Mouse (Mus musculus) intestine, postnatal 0 days (tissue): Measurements from ENCODE around the gene Cox10. TPM values are rescaled to one million over a fixed set of nuclear protein-coding genes. Genes with fewer than 3 reads are reported as not detected.

Source experiments
- ATAC-seq: fragments of 200-750 bp; cut with Nextera tagmentation; 2 replicates; pipeline ENCODE4 v1.8.0; 2017; ENCODE audit warnings: mild to moderate bottlenecking, moderate TSS enrichment, moderate library complexity
- H3K27ac ChIP-seq: fragments of 300-500 bp; sonication (generic); 2 replicates; pipeline ENCODE4 v1.5.1; 2014; ENCODE audit warnings: mild to moderate bottlenecking, low read depth, low read length, moderate library complexity
- H3K27me3 ChIP-seq: fragments of 300-500 bp; sonication (generic); replicated peaks from 2 replicates; pipeline ENCODE4 v1.6.1; 2014; ENCODE audit warnings: low read length, mixed read lengths; ENCODE audit not compliant: control insufficient read depth, insufficient read depth
- H3K36me3 ChIP-seq: fragments of 300-500 bp; sonication (generic); 2 replicates; pipeline ENCODE4 v1.6.1; 2014; ENCODE audit warnings: mild to moderate bottlenecking, moderate library complexity; ENCODE audit not compliant: control insufficient read depth, insufficient read depth
- H3K4me1 ChIP-seq: fragments of 300-500 bp; sonication (generic); replicated peaks from 2 replicates; pipeline ENCODE4 v1.6.1; 2014; ENCODE audit warnings: antibody characterized with exemption, low read length, mixed read lengths; ENCODE audit not compliant: control insufficient read depth, insufficient read depth
- H3K4me2 ChIP-seq: fragments of 300-500 bp; sonication (generic); replicated peaks from 2 replicates; pipeline ENCODE4 v1.6.1; 2014; ENCODE audit warnings: low read depth, mild to moderate bottlenecking, moderate library complexity
- H3K4me3 ChIP-seq: fragments of 300-500 bp; sonication (generic); 2 replicates; pipeline ENCODE4 v1.5.1; 2014; ENCODE audit warnings: low read depth, low read length
- H3K9ac ChIP-seq: fragments of 300-500 bp; sonication (generic); 2 replicates; pipeline ENCODE4 v1.6.1; 2014; ENCODE audit warnings: mild to moderate bottlenecking, low read depth, low read length
- H3K9me3 ChIP-seq: fragments of 300-500 bp; sonication (generic); 2 replicates; pipeline ENCODE4 v1.6.1; 2016; ENCODE audit warnings: mixed run types; ENCODE audit not compliant: control insufficient read depth
- CTCF ChIP-seq: sonication (generic); IDR thresholded peaks from 2 replicates; pipeline ENCODE4 v1.5.1; 2016; ENCODE audit warnings: low read depth, mild to moderate bottlenecking, control low read depth, antibody characterized with exemption, moderate library complexity
- WGBS: fragments of 180-500 bp; shearing (Covaris S2); extraction: QIAGEN DNeasy Blood & Tissue Kit; methylation state at CpG from one replicate; pipeline ENCODE4 v1.1.7; 2014; 5-methylcytosine and 5-hydroxymethylcytosine counted together
- polyA plus RNA-seq: library from polyadenylated mRNA; unstranded; fragments of >200 nt; fragmentation: Nextera tagmentation; extraction: Ambion mirVana; gene quantifications from 2 replicates; pipeline ENCODE4 v1.2.1, GENCODE M21; 2015

Cox10 gene
- polyA plus RNA-seq, 1 experiment from 2014 or later, result 21.4 TPM

- ATAC-seq, result 0 out of 2 replicates have a peak, but pooled peaks have one; percentile 31
- Histone ChIP-seq H3K4me2 (no peak overlapping the region), H3K9ac (no peak overlapping the region), H3K4me1 (0 out of 2 replicates have a peak, but pooled peaks cover 2% of the 10 kb centered on the region), H3K4me3 (no peak overlapping the region), H3K27ac (no peak overlapping the region), H3K36me3 (peaks cover 5% of the 10 kb centered on the region; the same call in 1 of the 2 replicates), H3K9me3 (no peaks in the 10 kb centered on the region), H3K27me3 (no peaks in the 10 kb centered on the region)
- no peak for TF ChIP-seq CTCF
- 47% methylated on average over 8 of the region's 8 CpGs for WGBS
These were observed 51.8 kb downstream of the Cox10 start for GRCm38 (mm10) chr11:64027423-64027822.

GRCm38 (mm10) chr11:64025843-64026242 lies 53.4 kb downstream of the Cox10 start:
- no peak overlapping the region for H3K4me2 ChIP-seq
- H3K27ac ChIP-seq, result no peak overlapping the region
- no peak for ATAC-seq
- no peaks in the 10 kb centered on the region for H3K27me3 ChIP-seq
- peaks cover 5% of the 10 kb centered on the region; the same call in 1 of the 2 replicates for H3K36me3 ChIP-seq
- TF ChIP-seq CTCF, result no peak
- no peak overlapping the region for H3K9ac ChIP-seq
- WGBS, result 60% methylated on average over 4 of the region's 4 CpGs
- H3K9me3 ChIP-seq, result no peaks in the 10 kb centered on the region
- no peak overlapping the region for H3K4me3 ChIP-seq
- 0 out of 2 replicates have a peak, but pooled peaks cover 2% of the 10 kb centered on the region for H3K4me1 ChIP-seq

- WGBS, result 88% methylated on average over 7 of the region's 7 CpGs
- Histone ChIP-seq H3K9ac (no peak overlapping the region), H3K27me3 (no peaks in the 10 kb centered on the region), H3K27ac (no peak overlapping the region), H3K9me3 (no peaks in the 10 kb centered on the region), H3K4me1 (0 out of 2 replicates have a peak, but pooled peaks cover 2% of the 10 kb centered on the region), H3K4me3 (no peak overlapping the region), H3K36me3 (no peaks in the 10 kb centered on the region), H3K4me2 (no peak overlapping the region)
- no peak for TF ChIP-seq CTCF
- ATAC-seq, result no peak
These were observed 54.7 kb downstream of the Cox10 start for GRCm38 (mm10) chr11:64024575-64024974.

- H3K27ac ChIP-seq, result no peak overlapping the region
- H3K4me1 ChIP-seq, result 0 out of 2 replicates have a peak, but pooled peaks cover 2% of the 10 kb centered on the region
- no peak for TF ChIP-seq CTCF
- no peaks in the 10 kb centered on the region for H3K36me3 ChIP-seq
- ATAC-seq, result no peak
- WGBS, result 44% methylated on average over 15 of the region's 15 CpGs
- no peak overlapping the region for H3K4me3 ChIP-seq
- H3K9ac ChIP-seq, result no peak overlapping the region; the same call in 1 of the 2 replicates
- no peaks in the 10 kb centered on the region for H3K9me3 ChIP-seq
- no peaks in the 10 kb centered on the region for H3K27me3 ChIP-seq
- H3K4me2 ChIP-seq, result no peak overlapping the region
These were observed 55.8 kb downstream of the Cox10 start for GRCm38 (mm10) chr11:64023380-64023981.

- no peak overlapping the region for H3K4me3 ChIP-seq
- 53% methylated on average over 9 of the region's 9 CpGs for WGBS
- no peak overlapping the region for H3K4me2 ChIP-seq
- no peak for TF ChIP-seq CTCF
- H3K27ac ChIP-seq, result no peak overlapping the region
- ATAC-seq, result no peak
- no peaks in the 10 kb centered on the region for H3K9me3 ChIP-seq
- H3K9ac ChIP-seq, result no peak overlapping the region
- no peaks in the 10 kb centered on the region for H3K36me3 ChIP-seq
- 0 out of 2 replicates have a peak, but pooled peaks cover 2% of the 10 kb centered on the region for H3K4me1 ChIP-seq
- no peaks in the 10 kb centered on the region for H3K27me3 ChIP-seq
These were observed 56.7 kb downstream of the Cox10 start for GRCm38 (mm10) chr11:64022403-64023047.

GRCm38 (mm10) chr11:64019235-64019634 lies 60.0 kb downstream of the Cox10 start:
- 88% methylated on average over 8 of the region's 8 CpGs for whole genome bisulfite sequencing
- Histone ChIP-seq H3K4me1 (0 out of 2 replicates have a peak, but pooled peaks cover 2% of the 10 kb centered on the region), H3K27ac (no peak overlapping the region), H3K4me3 (no peak overlapping the region), H3K4me2 (no peak overlapping the region), H3K9ac (no peak overlapping the region), H3K9me3 (no peaks in the 10 kb centered on the region), H3K36me3 (no peaks in the 10 kb centered on the region), H3K27me3 (no peaks in the 10 kb centered on the region)
- no peak for TF ChIP-seq CTCF
- ATAC-seq, result no peak
